Comparison of ENCODE assay signal across 9 mouse cellular contexts in the genomic region with DNA sequence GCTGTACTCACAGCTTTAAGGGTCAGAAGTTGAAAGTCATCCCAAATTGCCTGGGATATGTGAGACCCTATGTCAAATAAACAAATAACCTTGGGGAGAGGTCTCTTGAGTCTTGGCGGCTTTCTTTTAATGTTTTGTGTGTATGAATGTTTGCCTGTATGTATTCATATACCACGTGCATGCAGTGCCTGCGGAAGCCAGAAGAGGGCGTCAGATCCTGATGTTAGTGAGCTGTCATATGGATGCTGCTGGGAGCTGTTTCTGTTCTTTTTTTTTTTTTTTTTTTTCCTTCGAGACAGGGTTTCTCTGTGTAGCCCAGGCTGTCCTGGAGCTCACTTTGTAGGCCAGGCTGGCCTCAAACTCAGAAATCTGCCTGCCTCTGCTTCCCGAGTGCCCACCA. TPM values are rescaled to one million over a fixed set of nuclear protein-coding genes. Genes with fewer than 3 reads are reported as not detected.
DNase-seq lines count a peak whose midpoint lies in the region; ATAC-seq and TF ChIP-seq lines count a peak whose summit lies in the region.
"Had no signal": no experiment of that assay in that cellular context is flagged by ENCODE, and none has a peak within 500 bp of the region (broad histone marks: within the 10 kb centered on the region; RNA-seq: fewer than 3 reads in every experiment).

No protein-coding gene starts in this region.

- no peak for DNase-seq in gastrocnemius, adult 2 months
- DNase-seq in gastrocnemius, postnatal 36 days: no peak
- DNase-seq in ovary, postnatal 14 days (ENCODE audit: low spot score): peak; percentile 15
- no peak for DNase-seq in ovary, postnatal 36 days (ENCODE audit: low spot score)
- DNase-seq in induced T-regulatory cell, adult 2 months (ENCODE audit: low read depth): peak; percentile 69
- DNase-seq in thymus, postnatal 14 days: peak; percentile 52
- no peak for DNase-seq in neural tube, embryonic 10.5 days (ENCODE audit: extremely low spot score, low spot score)

- intact Hi-C loops in gastrocnemius, adult 2 months (cut with DNase I): loop anchor here (5.0 kb wide), 2 partner anchors 34 to 56 kb away; partner anchors contain the start of gene Rbm4b
- intact Hi-C loops in gastrocnemius, postnatal 36 days (cut with DNase I): loop anchor here (5.0 kb wide), 1 partner anchor 56 kb away; the partner anchor contains the start of gene Rbm4b

- TF ChIP-seq CTCF in gastrocnemius, adult 2 months (IDR thresholded peaks at IDR 0.05): peak; percentile 25

- H3K27ac ChIP-seq in gastrocnemius, adult 2 months: no peak overlapping the region

- H3K4me3 ChIP-seq in gastrocnemius, adult 2 months: no peak overlapping the region

- ATAC-seq in activated CD4-positive, CD25-positive, alpha-beta regulatory T cell, adult 4 months: no peak

RNA-seq across cellular contexts. Expression of gene Rbm14, which starts 1.6 kb away (rescaled TPM):
- total RNA-seq in gastrocnemius, adult 2 months (2021): 10 to 100 TPM; 10.4 to 13.6 TPM
- total RNA-seq in gastrocnemius, postnatal 36 days (2021): 10 to 100 TPM in 1 of 2 experiments, 1 to 10 TPM in 1; 6.6 to 10.5 TPM
- polyA plus RNA-seq in activated CD4-positive, CD25-positive, alpha-beta regulatory T cell, adult 4 months (2017; shearing (Covaris generic)): 10 to 100 TPM; 18.3 to 54.9 TPM

RNA-seq across cellular contexts. Expression of gene Gm21992, which starts 1.6 kb away (rescaled TPM):
- 10 to 100 TPM; 11.3 to 14.0 TPM for total RNA-seq in gastrocnemius, adult 2 months (2021)
- total RNA-seq in gastrocnemius, postnatal 36 days (2021): 10 to 100 TPM in 1 of 2 experiments, 1 to 10 TPM in 1; 9.3 to 12.0 TPM
- polyA plus RNA-seq in activated CD4-positive, CD25-positive, alpha-beta regulatory T cell, adult 4 months (2017; shearing (Covaris generic)): 10 to 100 TPM; 36.1 to 36.5 TPM

RNA-seq across cellular contexts. Expression of gene Rbm4, which starts 19.3 kb away (rescaled TPM):
- 10 to 100 TPM; 32.1 to 35.5 TPM for total RNA-seq in gastrocnemius, adult 2 months (2021)
- total RNA-seq in gastrocnemius, postnatal 36 days (2021): 10 to 100 TPM; 28.3 to 31.0 TPM
- 10 to 100 TPM; 25.8 to 50.9 TPM for polyA plus RNA-seq in activated CD4-positive, CD25-positive, alpha-beta regulatory T cell, adult 4 months (2017; shearing (Covaris generic))

RNA-seq across cellular contexts. Expression of gene Ccs, which starts 26.1 kb away (rescaled TPM):
- 10 to 100 TPM; 17.4 to 24.8 TPM for total RNA-seq in gastrocnemius, adult 2 months (2021)
- 10 to 100 TPM; 19.9 to 24.5 TPM for total RNA-seq in gastrocnemius, postnatal 36 days (2021)
- polyA plus RNA-seq in activated CD4-positive, CD25-positive, alpha-beta regulatory T cell, adult 4 months (2017; shearing (Covaris generic)): 100 to 1,000 TPM in 1 of 2 experiments, 10 to 100 TPM in 1; 94.7 to 162 TPM

RNA-seq across cellular contexts. Expression of gene Ccdc87, which starts 26.2 kb away (rescaled TPM):
- not detected for total RNA-seq in gastrocnemius, adult 2 months (2021)
- total RNA-seq in gastrocnemius, postnatal 36 days (2021): not detected
- not detected for polyA plus RNA-seq in activated CD4-positive, CD25-positive, alpha-beta regulatory T cell, adult 4 months (2017; shearing (Covaris generic))
- polyA plus RNA-seq: liver, embryonic 16.5 days had no signal

Comparison
In these comparisons a context has a peak if more than half of its experiments do, and no peak if none do; other contexts are left out.
1. DNase-seq: peak in ovary, postnatal 14 days (single experiment), induced T-regulatory cell, adult 2 months (single experiment) and thymus, postnatal 14 days (single experiment); none in gastrocnemius, adult 2 months (single experiment), gastrocnemius, postnatal 36 days (0 of 2), ovary, postnatal 36 days (single experiment) and neural tube, embryonic 10.5 days (single experiment).